Mouse (Mus musculus) cerebellum, postnatal 4 days (tissue): ENCODE measurements around the gene Ano1.

ENCODE experiments used
- DNase-seq, 2 experiments: peaks; one replicate each; pipeline ENCODE4 v3.0.0; 2022; ENCODE audit warnings: low spot score in 2 of 2, mixed read lengths in 1 of 2

The Ano1 gene

GRCm38 (mm10) chr7:144585648-144586047 is 166.1 kb downstream of the Ano1 start:
- peak; percentile 86 to 91 for DNase-seq

- peak in 1 of 2 experiments; percentile 49 for DNase-seq
Measured at GRCm38 (mm10) chr7:144583619-144584018, 168.2 kb downstream of the Ano1 start.

- peak; percentile 94 to 96 for DNase-seq
Measured at GRCm38 (mm10) chr7:144582284-144582980, 169.3 kb downstream of the Ano1 start, which contains the start of gene Fadd. Gene Fadd, minus strand, starts transcription at chr7:144582463.

- peak; percentile 39 to 66 for DNase-seq
Measured at GRCm38 (mm10) chr7:144581559-144582283, 170.1 kb downstream of the Ano1 start.

- DNase-seq, result no peak
Measured at GRCm38 (mm10) chr7:144577876-144578275, 173.9 kb downstream of the Ano1 start.

GRCm38 (mm10) chr7:144572234-144572633 is 179.5 kb downstream of the Ano1 start:
- no peak for DNase-seq

GRCm38 (mm10) chr7:144571598-144571997 is 180.2 kb downstream of the Ano1 start:
- DNase-seq, result no peak

GRCm38 (mm10) chr7:144569428-144569827 is 182.3 kb downstream of the Ano1 start:
- DNase-seq, result no peak

- DNase-seq, result no peak
Measured at GRCm38 (mm10) chr7:144568091-144568490, 183.7 kb downstream of the Ano1 start.

GRCm38 (mm10) chr7:144566921-144567682 is 184.7 kb downstream of the Ano1 start:
- DNase-seq, result no peak

- no peak for DNase-seq
Measured at GRCm38 (mm10) chr7:144563456-144564155, 188.2 kb downstream of the Ano1 start.

GRCm38 (mm10) chr7:144562016-144562415 is 189.8 kb downstream of the Ano1 start:
- no peak for DNase-seq

- DNase-seq, result no peak
Measured at GRCm38 (mm10) chr7:144560594-144560993, 191.2 kb downstream of the Ano1 start.

GRCm38 (mm10) chr7:144558552-144558951 is 193.2 kb downstream of the Ano1 start:
- no peak for DNase-seq

GRCm38 (mm10) chr7:144554123-144554472 is 197.7 kb downstream of the Ano1 start:
- DNase-seq, result no peak

- peak; percentile 98 to 100 for DNase-seq
Measured at GRCm38 (mm10) chr7:144553237-144554122, 198.3 kb downstream of the Ano1 start, which contains the start of gene Ppfia1. Gene Ppfia1, minus strand, starts transcription at chr7:144553729.

GRCm38 (mm10) chr7:144552274-144552673 is 199.5 kb downstream of the Ano1 start:
- DNase-seq, result no peak

- DNase-seq, result no peak
Measured at GRCm38 (mm10) chr7:144550811-144551210, 201.0 kb downstream of the Ano1 start.

- no peak for DNase-seq
Measured at GRCm38 (mm10) chr7:144549904-144550566, 201.7 kb downstream of the Ano1 start.

- DNase-seq, result no peak
Measured at GRCm38 (mm10) chr7:144545231-144545630, 206.5 kb downstream of the Ano1 start.
